Mouse (Mus musculus) cerebral cortex, adult 2 months (tissue): ENCODE measurements around the gene BC030499.

ENCODE experiments used
- WGBS: fragments of 180-500 bp; shearing (Covaris S2); methylation state at CpG from one replicate; pipeline ENCODE4 v1.1.7; 2018; 5-methylcytosine and 5-hydroxymethylcytosine counted together

The BC030499 gene

GRCm38 (mm10) chr11:78290654-78291053 is at the start of gene BC030499:
Gene BC030499, plus strand, starts transcription at chr11:78290841.
- 41% methylated on average over 4 of the region's 4 CpGs for WGBS

DNA sequence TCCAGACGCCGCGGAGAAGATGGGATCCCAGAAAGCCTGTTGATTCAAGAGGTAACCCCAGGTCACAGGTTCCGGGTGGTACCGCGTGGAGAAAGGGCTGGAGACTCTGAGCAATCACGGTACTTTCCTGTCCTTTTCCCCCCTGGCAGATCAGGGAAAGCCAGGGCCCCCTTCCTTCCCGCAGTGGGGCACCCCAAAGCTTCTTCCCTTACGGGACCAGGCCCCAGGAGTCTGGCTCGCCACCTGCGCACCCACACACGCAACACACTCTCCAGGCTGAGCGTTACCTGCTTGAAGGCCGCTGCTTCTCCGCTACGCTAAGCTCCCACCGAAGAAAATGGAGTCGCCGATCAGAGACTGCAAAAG is 45.4 kb upstream of the BC030499 start:
- under 1% methylated on average over 19 of the region's 19 CpGs for WGBS

GRCm38 (mm10) chr11:78245627-78246317 is 44.9 kb upstream of the BC030499 start, which contains the start of the genes Sdf2 and Supt6:
Gene Sdf2, plus strand, starts transcription at chr11:78245746.
Gene Supt6, minus strand, starts transcription at chr11:78245987.
- WGBS: under 1% methylated on average over 50 of the region's 50 CpGs

- WGBS: 33% methylated on average over 7 of the region's 7 CpGs
Measured at GRCm38 (mm10) chr11:78246318-78247011, 44.2 kb upstream of the BC030499 start.

GRCm38 (mm10) chr11:78247012-78247348 is 43.7 kb upstream of the BC030499 start:
- 73% methylated on average over 3 of the region's 3 CpGs for WGBS

DNA sequence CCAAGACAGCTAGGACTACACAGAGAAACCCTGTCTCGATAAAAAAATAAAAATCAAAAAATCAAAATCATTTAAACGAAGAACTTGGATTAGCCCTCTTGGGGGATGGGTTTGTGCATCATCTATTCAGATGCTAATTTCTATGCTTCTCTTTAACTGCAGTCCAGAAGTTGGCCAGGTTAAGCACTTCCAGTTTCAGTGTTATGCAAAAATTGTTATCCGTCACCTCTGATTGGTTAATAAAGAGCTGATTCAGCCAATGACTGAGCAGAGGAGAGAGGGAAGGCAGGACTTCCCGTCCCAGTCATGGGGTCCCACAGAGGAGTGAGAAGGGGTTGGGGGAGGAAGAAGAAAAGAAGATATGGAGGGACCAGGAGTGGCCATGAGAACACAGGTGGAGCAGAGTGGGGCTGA is 42.9 kb upstream of the BC030499 start:
- 57% methylated on average over 4 of the region's 4 CpGs for WGBS

DNA sequence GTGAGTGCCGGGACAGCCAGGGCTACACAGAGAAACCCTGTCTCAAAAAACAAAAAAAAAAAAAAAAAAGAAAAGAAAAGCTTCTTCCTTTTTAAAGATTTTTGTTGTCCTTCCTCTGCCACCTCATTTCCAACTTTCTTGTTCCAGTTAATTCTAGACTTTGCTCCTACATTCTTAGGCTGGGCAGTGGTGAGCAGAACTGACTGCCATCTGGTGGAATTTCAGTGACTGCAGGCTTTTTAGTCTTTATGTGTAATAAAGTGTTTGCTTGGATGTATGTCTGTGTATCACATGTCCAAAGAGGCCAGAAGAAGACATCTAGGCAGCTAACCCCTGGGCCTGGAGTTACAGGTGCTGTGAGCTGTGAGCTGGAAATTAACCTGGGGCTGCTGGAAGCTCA is 34.0 kb upstream of the BC030499 start:
- 100% methylated on average over 1 of the region's 1 CpGs for WGBS

DNA sequence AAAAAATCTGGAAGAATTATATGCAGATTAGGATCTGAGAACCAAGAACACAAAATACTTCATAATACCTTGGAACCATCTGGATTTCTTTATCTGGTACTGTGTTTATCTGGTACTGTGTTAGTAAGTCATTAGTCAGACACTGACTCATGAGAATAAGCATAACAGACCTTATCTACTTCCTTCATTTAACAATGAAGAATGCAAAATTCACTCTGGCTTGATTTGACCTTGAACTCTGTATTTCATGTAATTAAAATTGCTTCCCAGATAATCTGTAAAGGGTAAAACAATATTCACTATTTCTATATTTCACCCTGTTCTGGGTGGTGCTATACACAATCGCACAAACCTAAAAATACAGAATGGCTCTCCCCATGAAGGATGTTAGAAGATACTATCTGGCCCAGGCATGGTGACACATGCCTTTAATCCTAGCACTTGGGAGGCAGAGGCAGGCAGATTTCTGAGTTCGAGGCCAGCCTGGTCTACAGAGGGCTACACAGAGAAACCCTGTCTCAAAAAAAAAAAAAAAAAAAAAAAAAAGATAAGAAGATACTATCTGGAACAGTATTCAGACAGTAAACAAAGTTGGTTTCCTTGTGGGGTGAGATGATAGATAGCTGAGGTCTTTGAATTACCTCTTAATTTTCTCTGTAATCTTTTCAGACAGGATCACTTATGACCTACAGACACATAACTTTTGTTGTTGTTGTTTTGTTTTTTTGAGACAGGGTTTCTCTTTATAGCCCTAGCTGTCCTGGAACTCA is 30.0 kb upstream of the BC030499 start:
- WGBS: 86% methylated on average over 2 of the region's 2 CpGs

DNA sequence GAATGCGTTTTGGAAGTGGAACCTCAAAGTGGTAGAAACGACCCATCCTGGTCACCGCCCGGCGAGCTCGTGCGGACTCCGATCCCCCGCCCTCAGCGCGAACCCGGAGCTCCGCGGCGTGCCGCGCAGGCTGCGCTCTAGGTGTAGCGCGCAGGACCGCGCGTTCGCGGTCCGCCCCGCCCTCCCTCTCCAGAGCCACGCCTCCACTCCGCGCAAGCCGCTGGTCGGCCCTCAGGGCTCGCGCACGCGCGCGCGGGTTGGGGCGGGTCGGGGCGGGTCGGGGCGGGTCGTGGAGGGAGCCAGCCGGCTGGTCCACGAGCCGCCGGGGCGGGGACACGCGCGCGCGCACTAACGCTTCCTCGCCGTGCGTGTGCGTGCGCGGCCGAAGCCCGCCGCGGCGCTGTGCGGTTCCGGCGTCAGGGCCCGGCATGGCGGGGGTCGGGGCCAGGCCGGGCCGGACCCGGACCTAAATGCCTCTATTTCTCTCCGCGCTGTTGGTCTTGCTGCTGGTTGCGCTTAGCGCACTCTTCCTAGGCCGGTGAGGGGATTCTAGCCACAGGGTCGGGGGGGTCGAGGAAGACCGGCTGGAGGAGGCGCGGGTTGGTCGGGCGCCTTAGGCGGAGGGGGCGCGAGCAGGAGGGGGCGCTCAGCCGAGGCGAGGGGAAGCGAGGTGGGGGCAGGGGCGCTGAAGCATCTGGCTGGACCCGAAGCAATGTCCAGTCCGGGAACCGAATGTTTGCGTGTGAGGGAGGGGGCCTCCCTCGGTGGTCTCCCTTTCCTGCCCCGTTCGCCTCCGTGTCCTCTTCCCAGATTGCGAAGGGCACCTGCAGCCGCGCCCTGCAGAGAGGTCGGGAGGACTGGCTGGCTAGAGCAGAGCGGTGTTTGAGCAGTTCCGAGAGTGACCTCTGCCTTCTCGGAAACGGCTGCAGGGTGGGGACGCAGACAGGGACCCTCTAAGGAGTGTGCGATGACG is 29.0 kb upstream of the BC030499 start, which contains the start of gene 2610507B11Rik:
2610507B11Rik (plus strand) TSS at position 373 of the 973 bp plus-strand sequence.
- WGBS: 1% methylated on average over 111 of the region's 115 CpGs

- 3% methylated on average over 8 of the region's 8 CpGs for WGBS
Measured at GRCm38 (mm10) chr11:78262550-78262949, 28.1 kb upstream of the BC030499 start.

- WGBS: 90% methylated on average over 6 of the region's 6 CpGs
Measured at GRCm38 (mm10) chr11:78265571-78265970, 25.1 kb upstream of the BC030499 start.

DNA sequence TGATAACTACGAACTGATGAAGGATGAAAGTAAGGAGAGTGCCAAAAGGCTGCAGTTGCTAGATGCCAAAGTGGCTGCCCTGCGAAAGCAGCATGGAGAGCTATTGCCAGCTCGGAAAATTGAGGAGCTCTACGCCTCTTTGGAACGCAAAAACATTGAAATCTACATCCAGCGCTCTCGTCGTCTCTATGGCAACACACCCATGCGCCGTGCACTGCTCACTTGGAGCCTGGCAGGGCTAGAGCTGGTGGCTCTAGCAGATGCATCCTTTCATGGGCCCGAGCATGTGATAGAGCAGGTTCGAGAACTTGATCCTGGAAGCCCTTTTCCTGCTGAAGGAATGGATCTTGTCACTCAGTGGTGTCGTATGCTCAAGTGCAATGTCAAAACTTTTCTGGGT is 18.7 kb upstream of the BC030499 start:
- whole genome bisulfite sequencing: 36% methylated on average over 13 of the region's 13 CpGs

GRCm38 (mm10) chr11:78275596-78275995 is 15.0 kb upstream of the BC030499 start:
- WGBS: 98% methylated on average over 1 of the region's 1 CpGs

GRCm38 (mm10) chr11:78276169-78276568 is 14.5 kb upstream of the BC030499 start:
- 95% methylated on average over 4 of the region's 4 CpGs for WGBS

DNA sequence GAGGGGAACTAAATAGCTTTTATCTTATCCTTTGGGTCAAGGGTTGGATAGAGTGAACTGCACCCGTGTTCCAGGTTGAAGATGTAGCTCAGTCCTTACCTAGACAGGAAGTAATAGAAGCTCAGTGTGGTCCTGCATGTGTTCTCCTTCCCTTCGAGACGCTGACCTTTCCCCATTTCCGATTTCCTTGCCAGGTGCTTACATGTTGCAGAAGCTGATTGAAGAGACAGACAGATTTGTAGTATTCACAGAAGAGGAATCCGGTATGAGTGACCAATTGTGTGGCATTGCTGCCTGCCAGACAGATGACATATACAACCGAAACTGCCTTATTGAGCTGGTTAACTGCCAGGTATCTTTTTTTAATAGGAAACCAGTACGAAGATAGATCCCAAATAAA is 11.8 kb upstream of the BC030499 start:
- 77% methylated on average over 7 of the region's 7 CpGs for whole genome bisulfite sequencing

DNA sequence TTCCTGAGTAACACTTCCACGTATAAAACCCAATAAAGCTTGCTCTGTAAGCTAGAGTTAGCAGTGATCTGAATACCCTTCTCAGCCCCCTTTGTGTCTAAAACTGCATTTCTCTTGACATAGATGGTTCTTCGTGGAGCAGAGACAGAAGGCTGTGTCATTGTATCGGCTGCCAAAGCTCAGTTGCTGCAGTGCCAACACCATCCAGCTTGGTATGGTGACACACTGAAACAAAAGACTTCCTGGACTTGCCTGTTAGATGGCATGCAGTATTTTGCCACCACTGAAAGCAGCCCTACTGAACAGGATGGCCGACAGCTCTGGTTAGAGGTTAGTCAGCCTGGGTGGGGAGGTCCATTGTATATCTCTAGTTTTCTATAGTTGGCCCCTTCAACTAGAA is 11.1 kb upstream of the BC030499 start:
- 47% methylated on average over 4 of the region's 4 CpGs for WGBS

DNA sequence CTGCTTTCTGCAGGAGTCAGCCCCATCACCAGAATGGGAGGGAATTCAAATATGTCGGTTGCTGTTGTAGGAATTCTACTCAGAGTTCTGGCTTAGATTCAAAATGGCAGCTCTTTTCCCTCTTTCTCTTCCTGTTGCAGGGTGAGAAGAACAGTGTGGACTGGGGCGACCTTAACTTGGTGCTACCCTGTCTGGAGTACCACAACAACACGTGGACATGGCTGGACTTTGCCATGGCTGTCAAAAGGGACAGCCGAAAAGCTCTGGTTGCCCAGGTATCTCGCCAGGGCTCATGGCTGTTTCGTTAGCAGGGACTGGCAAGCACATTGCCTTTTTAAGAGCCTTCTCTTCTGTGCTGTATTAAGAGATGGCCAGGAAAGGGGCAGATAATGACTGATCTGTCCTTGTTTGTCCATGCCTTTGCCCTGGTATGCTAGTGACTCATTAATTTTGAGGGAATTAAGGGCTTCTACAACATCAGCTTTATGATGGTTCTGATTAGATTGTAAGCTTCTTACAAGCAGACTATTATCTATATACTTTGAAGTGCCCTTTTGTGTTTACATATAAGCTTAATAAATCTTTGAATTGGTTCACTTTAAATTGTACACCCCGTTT is 1.4 kb upstream of the BC030499 start:
- 81% methylated on average over 7 of the region's 7 CpGs for WGBS

GRCm38 (mm10) chr11:78294585-78294984 is 3.9 kb downstream of the BC030499 start:
- WGBS: 93% methylated on average over 6 of the region's 6 CpGs

DNA sequence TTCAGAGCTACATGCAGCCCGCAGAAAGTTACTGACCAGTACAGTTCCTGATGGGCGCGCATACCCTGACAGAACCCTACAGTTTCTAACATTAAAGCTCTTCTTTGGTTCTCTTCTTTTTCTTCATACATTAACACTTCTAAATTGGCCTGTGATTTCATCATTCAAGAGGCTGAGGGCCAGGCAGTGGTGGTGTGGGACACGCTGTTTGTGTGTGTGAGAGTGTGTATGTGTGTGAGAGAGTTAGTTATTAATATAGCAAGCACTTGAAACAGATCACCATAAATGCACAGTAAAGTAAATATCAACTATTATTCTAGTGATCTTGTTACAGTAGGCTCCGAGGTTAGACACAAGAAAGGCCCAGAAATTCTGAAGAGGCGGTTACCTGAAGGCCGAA is 10.3 kb downstream of the BC030499 start:
- 45% methylated on average over 7 of the region's 7 CpGs for WGBS

- WGBS: under 1% methylated on average over 49 of the region's 49 CpGs
Measured at GRCm38 (mm10) chr11:78301357-78302084, 10.9 kb downstream of the BC030499 start, which contains the start of gene Spag5. Gene Spag5, plus strand, starts transcription at chr11:78301529.
